Mouse (Mus musculus): ENCODE measurements around the gene Nrip2.

GRCm38 (mm10) chr6:128427571-128427970 lies 28.5 kb downstream of the Nrip2 start:
- no peak for TF ChIP-seq CTCF (IDR thresholded peaks at IDR 0.05; ENCODE audit: low read depth)
- no peak for TF ChIP-seq EP300 (IDR thresholded peaks at IDR 0.05; ENCODE audit: low read depth)
